Mouse (Mus musculus) G1E-ER4 (cell line): Measurements from ENCODE around the gene Asb13. TPM values are rescaled to one million over a fixed set of nuclear protein-coding genes. Genes with fewer than 3 reads are reported as not detected.

Experiments used
- GATA1 ChIP-seq: IDR thresholded peaks from one replicate; pipeline ENCODE4 v1.8.0; 2012; ENCODE audit warnings: low read length, inconsistent platforms
- polyA plus RNA-seq: library from polyadenylated mRNA; stranded (reverse); fragments of >175 nt; gene quantifications from 2 replicates; pipeline ENCODE4 v1.2.3, GENCODE M21; 2012

Asb13 gene
- polyA plus RNA-seq, 1 experiment: not detected

DNA sequence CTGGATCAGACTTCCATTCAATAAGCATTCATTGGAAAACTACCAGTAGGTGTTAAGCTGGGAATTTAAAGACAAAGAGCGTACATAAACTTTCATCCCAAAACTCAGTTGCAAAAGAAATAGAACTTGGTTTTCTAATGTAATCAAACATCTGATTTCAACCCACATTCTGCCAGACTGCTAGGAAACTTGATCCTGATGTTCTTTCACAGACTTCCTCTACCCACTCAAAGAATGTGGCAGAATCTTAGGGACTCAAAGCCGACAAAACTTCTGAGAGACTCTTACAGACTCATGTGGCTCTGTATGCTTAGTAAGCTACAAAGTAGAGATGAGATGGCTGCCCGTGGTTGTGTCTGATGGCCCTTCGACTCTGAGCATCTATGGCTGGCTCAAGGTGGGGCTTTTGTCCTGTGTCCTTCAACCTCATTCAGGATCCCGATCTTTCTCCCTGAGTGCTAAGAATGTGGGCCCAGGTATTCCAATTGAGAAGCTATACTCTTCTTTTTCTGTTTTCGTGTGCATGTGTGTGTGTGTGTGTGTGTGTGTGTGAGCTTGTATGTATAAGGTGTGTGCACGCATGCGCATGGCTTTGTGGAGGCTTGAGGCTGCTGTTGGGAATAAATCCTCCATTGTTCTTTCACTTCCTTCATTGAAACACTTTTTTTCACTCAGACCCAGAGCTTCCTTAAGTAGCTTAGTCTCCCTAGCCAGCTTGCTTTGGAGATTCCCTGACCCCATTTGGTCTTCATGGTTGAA lies 63.3 kb downstream of the Asb13 start:
- TF ChIP-seq GATA1: no peak

DNA sequence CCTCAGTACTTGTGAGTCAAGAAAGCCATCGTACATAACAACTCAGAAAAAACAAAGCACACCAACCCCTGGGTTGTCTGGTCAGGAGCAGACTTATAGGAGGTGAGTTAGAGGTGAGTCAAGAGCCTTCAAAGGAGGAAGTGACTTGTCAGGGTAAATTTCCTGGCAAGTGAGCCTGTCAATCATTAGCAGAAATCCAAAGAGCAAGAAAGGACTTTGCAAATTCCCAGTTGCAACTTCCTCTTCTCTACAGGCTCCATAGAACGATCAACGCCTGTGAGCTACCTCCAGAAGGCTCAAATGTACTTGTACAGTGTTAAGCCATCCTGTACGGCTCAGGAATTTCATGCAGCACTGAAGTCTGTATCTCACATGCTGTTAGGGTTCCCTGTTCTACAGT lies 66.9 kb downstream of the Asb13 start:
- TF ChIP-seq GATA1: no peak

Other genes with a start within 250 kb of the Asb13 start
- gene Gdi2, start 96.0 kb upstream of the Asb13 start, polyA plus RNA-seq: 475 and 534 TPM in 2 replicates
- gene Fam208b, start 22.9 kb upstream of the Asb13 start, polyA plus RNA-seq: 5.4 and 9.0 TPM in 2 replicates
- not detected in 2 replicates for gene Calml3, start 170.3 kb downstream of the Asb13 start, polyA plus RNA-seq
- not detected in 2 replicates for gene Calm4, start 203.7 kb downstream of the Asb13 start, polyA plus RNA-seq
- gene Calm5, start 220.1 kb downstream of the Asb13 start, polyA plus RNA-seq: not detected in 2 replicates